Mouse (Mus musculus): ENCODE results near the gene Snx4. TPM values are rescaled to one million over a fixed set of nuclear protein-coding genes. Genes with fewer than 3 reads are reported as not detected.
A peak's percentile ranks its signal among the peaks of the same experiment; 100 is the strongest.

Snx4 gene
- polyA plus RNA-seq, 1 experiment from 2014 or later = 98.2 TPM

DNA sequence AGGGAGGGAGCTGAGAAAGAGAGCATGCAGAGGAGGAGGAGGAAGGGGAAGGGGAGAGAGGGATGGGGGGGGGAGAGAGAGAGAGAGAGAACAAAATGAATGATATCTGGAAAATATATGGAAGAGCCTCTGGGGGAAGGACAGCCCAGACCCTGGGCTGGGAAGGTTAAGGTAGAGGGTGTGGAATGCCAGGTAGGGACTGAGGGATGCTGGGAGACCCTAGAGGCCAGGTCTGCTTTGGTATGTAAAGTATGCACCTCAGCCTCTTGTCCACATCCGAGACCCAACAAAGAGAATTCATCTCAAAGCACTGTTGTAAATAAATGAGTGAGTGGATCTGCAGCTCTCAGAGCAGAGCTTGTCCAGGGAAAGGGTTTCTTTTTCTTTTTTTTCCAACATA, 91.1 kb downstream of the Snx4 start:
- Histone ChIP-seq H3K4me2 (ENCODE audit: low read length) (no peak overlapping the region), H3K27me3 (ENCODE audit: control insufficient read depth, insufficient read depth, low read length) (no peaks in the 10 kb centered on the region), H3K36me3 (ENCODE audit: control insufficient read depth, insufficient read depth, low read length) (no peaks in the 10 kb centered on the region), H3K4me3 (replicated peaks; ENCODE audit: low read depth, low read length) (no peak overlapping the region), H3K27ac (replicated peaks; ENCODE audit: low read depth, low read length) (no peak overlapping the region), H3K4me1 (ENCODE audit: control insufficient read depth, insufficient read depth, low read length) (0 out of 2 replicates have a peak, but pooled peaks cover 6% of the 10 kb centered on the region), H3K9ac (replicated peaks; ENCODE audit: low read length) (no peak overlapping the region), H3K9me3 (ENCODE audit: control insufficient read depth, low read length) (no peaks in the 10 kb centered on the region)
- whole genome bisulfite sequencing = 48% methylated on average over 1 of the region's 1 CpGs
- DNase-seq (no peak), ATAC-seq (ENCODE audit: low FRiP score, low TSS enrichment) (no peak)

DNA sequence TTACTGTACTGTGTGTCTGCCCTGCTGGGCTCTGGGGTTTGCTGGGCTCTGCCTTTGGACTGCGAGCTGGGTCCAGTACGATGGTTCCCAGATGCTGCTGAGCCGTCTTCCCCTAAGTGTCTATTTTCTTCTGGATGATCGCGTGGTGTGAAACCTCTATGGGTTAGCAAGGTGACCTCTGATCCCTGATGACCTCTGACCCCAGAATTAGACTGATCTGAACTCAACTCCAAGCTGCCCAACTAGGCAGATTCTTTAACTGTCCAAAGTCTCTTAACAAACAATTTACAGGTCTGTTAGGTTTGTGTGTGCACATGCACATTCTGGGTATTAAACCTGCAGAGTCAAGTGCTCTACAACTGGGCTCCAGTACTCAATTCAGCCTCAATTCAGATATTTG, 91.9 kb downstream of the Snx4 start:
- no peak overlapping the region for H3K9ac ChIP-seq (replicated peaks; ENCODE audit: low read length)
- H3K4me2 ChIP-seq (ENCODE audit: low read length) = no peak overlapping the region
- 66% methylated on average over 5 of the region's 5 CpGs for whole genome bisulfite sequencing
- no peak overlapping the region for H3K27ac ChIP-seq (replicated peaks; ENCODE audit: low read depth, low read length)
- H3K27me3 ChIP-seq (ENCODE audit: control insufficient read depth, insufficient read depth, low read length) = no peaks in the 10 kb centered on the region
- 0 out of 2 replicates have a peak, but pooled peaks cover 6% of the 10 kb centered on the region for H3K4me1 ChIP-seq (ENCODE audit: control insufficient read depth, insufficient read depth, low read length)
- H3K36me3 ChIP-seq (ENCODE audit: control insufficient read depth, insufficient read depth, low read length) = no peaks in the 10 kb centered on the region
- H3K4me3 ChIP-seq (replicated peaks; ENCODE audit: low read depth, low read length) = no peak overlapping the region
- ATAC-seq (ENCODE audit: low FRiP score, low TSS enrichment) = no peak
- DNase-seq = no peak
- H3K9me3 ChIP-seq (ENCODE audit: control insufficient read depth, low read length) = no peaks in the 10 kb centered on the region

GRCm38 (mm10) chr16:33343601-33344000, 92.4 kb downstream of the Snx4 start:
- no peaks in the 10 kb centered on the region for H3K9me3 ChIP-seq (ENCODE audit: control insufficient read depth, low read length)

DNA sequence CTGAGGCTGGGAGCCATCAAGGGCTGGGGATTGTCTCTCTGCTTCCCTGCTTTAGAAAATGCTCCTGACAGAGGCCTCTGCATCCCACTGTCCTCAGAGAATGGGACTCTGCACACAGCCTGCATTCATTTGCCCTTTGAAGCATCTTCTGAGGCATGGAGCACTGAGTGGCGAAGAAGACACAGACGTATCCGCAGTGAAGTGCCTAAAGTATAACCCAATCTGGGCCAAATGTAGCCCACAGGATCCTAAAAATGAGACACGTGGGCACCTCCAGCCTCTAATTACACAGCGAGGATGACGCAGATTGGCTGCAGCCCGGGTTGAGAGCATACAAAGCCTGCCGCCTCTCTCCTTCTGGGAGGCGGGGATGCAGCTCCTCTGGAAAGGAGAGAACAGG, 93.1 kb downstream of the Snx4 start:
- Histone ChIP-seq H3K4me1 (ENCODE audit: control insufficient read depth, insufficient read depth, low read length) (0 out of 2 replicates have a peak, but pooled peaks cover 6% of the 10 kb centered on the region), H3K9ac (replicated peaks; ENCODE audit: low read length) (peak overlapping the region; percentile 20; the same call in 1 of the 2 replicates), H3K4me3 (replicated peaks; ENCODE audit: low read depth, low read length) (no peak overlapping the region), H3K4me2 (ENCODE audit: low read length) (no peak overlapping the region), H3K9me3 (ENCODE audit: control insufficient read depth, low read length) (no peaks in the 10 kb centered on the region), H3K27me3 (ENCODE audit: control insufficient read depth, insufficient read depth, low read length) (no peaks in the 10 kb centered on the region), H3K36me3 (ENCODE audit: control insufficient read depth, insufficient read depth, low read length) (no peaks in the 10 kb centered on the region), H3K27ac (replicated peaks; ENCODE audit: low read depth, low read length) (peak overlapping the region; percentile 37)
- DNase-seq = peak; percentile 58
- WGBS = 40% methylated on average over 9 of the region's 9 CpGs
- ATAC-seq (ENCODE audit: low FRiP score, low TSS enrichment) = no peak

More at GRCm38 (mm10) chr16:33343601-33344000, 92.4 kb downstream of the Snx4 start:
- no peak overlapping the region for H3K4me2 ChIP-seq (ENCODE audit: low read length)
- ATAC-seq (ENCODE audit: low FRiP score, low TSS enrichment) (no peak), DNase-seq (no peak)
- no peaks in the 10 kb centered on the region for H3K36me3 ChIP-seq (ENCODE audit: control insufficient read depth, insufficient read depth, low read length)
- 0 out of 2 replicates have a peak, but pooled peaks cover 6% of the 10 kb centered on the region for H3K4me1 ChIP-seq (ENCODE audit: control insufficient read depth, insufficient read depth, low read length)
- WGBS = 94% methylated on average over 7 of the region's 7 CpGs
- no peak overlapping the region for H3K27ac ChIP-seq (replicated peaks; ENCODE audit: low read depth, low read length)
- no peak overlapping the region for H3K4me3 ChIP-seq (replicated peaks; ENCODE audit: low read depth, low read length)
- no peak overlapping the region for H3K9ac ChIP-seq (replicated peaks; ENCODE audit: low read length)
- H3K27me3 ChIP-seq (ENCODE audit: control insufficient read depth, insufficient read depth, low read length) = no peaks in the 10 kb centered on the region

DNA sequence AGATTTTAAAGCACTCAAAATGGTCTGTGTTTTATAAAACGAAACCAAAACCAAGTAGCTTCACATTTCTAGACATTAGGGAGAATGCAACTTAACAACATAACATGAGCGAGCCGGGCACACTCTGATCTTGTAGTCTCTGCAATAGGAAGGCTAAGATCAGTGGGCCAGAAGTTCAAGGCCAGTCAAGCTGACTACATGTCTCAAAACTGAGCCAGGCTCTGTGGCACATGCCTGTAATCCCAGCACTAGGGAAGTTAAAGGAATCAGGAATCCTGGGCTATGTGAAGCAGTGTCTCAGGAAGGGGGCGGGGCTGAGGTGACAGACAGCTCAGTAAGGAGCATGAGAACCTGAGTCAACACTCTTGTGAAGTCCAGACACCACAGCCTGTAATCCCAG, 93.6 kb downstream of the Snx4 start:
- Histone ChIP-seq H3K4me1 (ENCODE audit: control insufficient read depth, insufficient read depth, low read length) (0 out of 2 replicates have a peak, but pooled peaks cover 6% of the 10 kb centered on the region), H3K36me3 (ENCODE audit: control insufficient read depth, insufficient read depth, low read length) (no peaks in the 10 kb centered on the region), H3K27ac (replicated peaks; ENCODE audit: low read depth, low read length) (no peak overlapping the region), H3K27me3 (ENCODE audit: control insufficient read depth, insufficient read depth, low read length) (no peaks in the 10 kb centered on the region), H3K4me2 (ENCODE audit: low read length) (no peak overlapping the region), H3K4me3 (replicated peaks; ENCODE audit: low read depth, low read length) (no peak overlapping the region), H3K9ac (replicated peaks; ENCODE audit: low read length) (no peak overlapping the region), H3K9me3 (ENCODE audit: control insufficient read depth, low read length) (no peaks in the 10 kb centered on the region)
- DNase-seq = no peak
- ATAC-seq (ENCODE audit: low FRiP score, low TSS enrichment) = no peak
- WGBS = 81% methylated on average over 4 of the region's 4 CpGs

- 0 out of 2 replicates have a peak, but pooled peaks cover 6% of the 10 kb centered on the region for H3K4me1 ChIP-seq (ENCODE audit: control insufficient read depth, insufficient read depth, low read length)
- no peak overlapping the region for H3K4me3 ChIP-seq (replicated peaks; ENCODE audit: low read depth, low read length)
- H3K27me3 ChIP-seq (ENCODE audit: control insufficient read depth, insufficient read depth, low read length) = no peaks in the 10 kb centered on the region
- H3K9me3 ChIP-seq (ENCODE audit: control insufficient read depth, low read length) = no peaks in the 10 kb centered on the region
- H3K4me2 ChIP-seq (ENCODE audit: low read length) = no peak overlapping the region
- ATAC-seq (ENCODE audit: low FRiP score, low TSS enrichment) (no peak), DNase-seq (no peak)
- H3K36me3 ChIP-seq (ENCODE audit: control insufficient read depth, insufficient read depth, low read length) = no peaks in the 10 kb centered on the region
- H3K9ac ChIP-seq (replicated peaks; ENCODE audit: low read length) = no peak overlapping the region
- H3K27ac ChIP-seq (replicated peaks; ENCODE audit: low read depth, low read length) = no peak overlapping the region
- 67% methylated on average over 3 of the region's 3 CpGs for WGBS
Observed at GRCm38 (mm10) chr16:33346376-33346775, 95.1 kb downstream of the Snx4 start.

DNA sequence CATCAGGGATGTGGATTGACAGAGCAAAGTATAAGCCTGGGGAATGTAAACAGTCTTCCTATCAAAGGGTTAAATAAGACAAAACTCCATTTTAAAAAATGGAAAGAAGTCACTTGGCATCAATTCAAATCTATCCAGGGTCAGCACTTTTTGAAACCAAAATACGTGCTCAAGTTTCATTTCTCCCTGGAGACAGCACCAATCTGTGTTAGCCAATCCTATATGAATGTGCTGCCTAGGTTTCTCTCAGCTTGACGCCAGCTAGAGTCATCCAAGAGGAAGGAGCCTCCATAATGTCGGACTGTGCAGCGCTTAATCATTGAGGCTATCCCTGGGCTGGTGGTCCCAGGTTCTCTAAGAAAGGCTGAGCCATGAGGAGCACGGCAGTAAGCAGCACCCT, 95.9 kb downstream of the Snx4 start:
- DNase-seq = no peak
- H3K27ac ChIP-seq (replicated peaks; ENCODE audit: low read depth, low read length) = no peak overlapping the region
- H3K4me2 ChIP-seq (ENCODE audit: low read length) = no peak overlapping the region
- no peak for ATAC-seq (ENCODE audit: low FRiP score, low TSS enrichment)
- H3K4me1 ChIP-seq (ENCODE audit: control insufficient read depth, insufficient read depth, low read length) = 0 out of 2 replicates have a peak, but pooled peaks cover 6% of the 10 kb centered on the region
- H3K36me3 ChIP-seq (ENCODE audit: control insufficient read depth, insufficient read depth, low read length) = no peaks in the 10 kb centered on the region
- no peak overlapping the region for H3K9ac ChIP-seq (replicated peaks; ENCODE audit: low read length)
- H3K27me3 ChIP-seq (ENCODE audit: control insufficient read depth, insufficient read depth, low read length) = no peaks in the 10 kb centered on the region
- 77% methylated on average over 5 of the region's 5 CpGs for WGBS
- no peak overlapping the region for H3K4me3 ChIP-seq (replicated peaks; ENCODE audit: low read depth, low read length)
- H3K9me3 ChIP-seq (ENCODE audit: control insufficient read depth, low read length) = no peaks in the 10 kb centered on the region

Other genes starting within 250 kb of the Snx4 start
- 4.7 and 6.2 TPM in 2 replicates for gene Iqcg, start 195.2 kb upstream of the Snx4 start, polyA plus RNA-seq (2014; fragmentation: Nextera tagmentation; extraction: Ambion mirVana)
- gene Rpl35a, start 195.0 kb upstream of the Snx4 start, polyA plus RNA-seq (2014; fragmentation: Nextera tagmentation; extraction: Ambion mirVana) = 477 and 558 TPM in 2 replicates
- gene Lmln, start 188.9 kb upstream of the Snx4 start, polyA plus RNA-seq (2014; fragmentation: Nextera tagmentation; extraction: Ambion mirVana) = 2.9 and 3.2 TPM in 2 replicates
- 16.4 and 21.5 TPM in 2 replicates for gene Osbpl11, start 66.4 kb upstream of the Snx4 start, polyA plus RNA-seq (2014; fragmentation: Nextera tagmentation; extraction: Ambion mirVana)
- gene Zfp148, start 129.4 kb downstream of the Snx4 start, polyA plus RNA-seq (2014; fragmentation: Nextera tagmentation; extraction: Ambion mirVana) = 48.3 and 51.1 TPM in 2 replicates